Mouse (Mus musculus) CH12.LX (cell line): ENCODE measurements around the gene Dgkd.

ENCODE experiments used
- ETS1 ChIP-seq: conservative IDR thresholded peaks from 2 replicates; pipeline ENCODE4 v1.6.1; 2012; ENCODE audit warnings: low read depth, mild to moderate bottlenecking, inconsistent platforms, low read length, improper control_type of control experiment, moderate library complexity
- JUN ChIP-seq: IDR thresholded peaks from 2 replicates; pipeline ENCODE4 v1.6.1; 2011; ENCODE audit warnings: low read depth, mild to moderate bottlenecking, low read length, improper control_type of control experiment, moderate library complexity; ENCODE audit not compliant: insufficient read depth
- NRF1 ChIP-seq: IDR thresholded peaks from 2 replicates; pipeline ENCODE4 v1.6.1; 2014; ENCODE audit warnings: low read depth, mild to moderate bottlenecking, inconsistent platforms, low read length, improper control_type of control experiment, moderate library complexity
- POLR2A ChIP-seq: IDR thresholded peaks from 2 replicates; pipeline ENCODE4 v1.6.1; 2011; ENCODE audit warnings: low read depth, mild to moderate bottlenecking, improper control_type of control experiment, low read length
- RCOR1 ChIP-seq: conservative IDR thresholded peaks from 2 replicates; pipeline ENCODE4 v1.6.1; 2012; ENCODE audit warnings: low read depth, mild to moderate bottlenecking, inconsistent platforms, low read length, improper control_type of control experiment
- ZMIZ1 ChIP-seq: IDR thresholded peaks from 2 replicates; pipeline ENCODE4 v1.6.1; 2012; ENCODE audit warnings: low read depth, mild to moderate bottlenecking, inconsistent platforms, low read length, improper control_type of control experiment

DNA sequence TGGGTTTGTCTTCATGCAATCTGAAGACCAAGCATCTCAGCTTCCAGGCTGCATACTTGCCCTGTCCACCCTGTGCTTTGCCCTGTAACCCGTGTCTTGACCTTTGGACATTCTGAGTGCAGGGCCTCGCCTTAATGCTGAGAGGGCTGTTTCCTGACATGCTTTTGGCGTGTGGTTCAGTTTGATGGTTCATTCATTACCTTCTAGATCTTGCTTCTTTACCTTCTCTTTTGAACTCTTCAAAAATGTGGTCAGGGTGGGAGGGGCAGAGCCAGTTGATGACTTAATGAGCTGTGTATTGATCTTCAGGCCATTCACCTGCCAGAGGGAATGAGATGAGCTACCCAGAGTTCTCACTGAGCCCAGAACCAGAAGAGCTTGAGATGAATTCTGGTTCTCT, 55.6 kb downstream of the Dgkd start:
- no peak for TF ChIP-seq ZMIZ1
- no peak for TF ChIP-seq POLR2A
- TF ChIP-seq JUN = no peak
- no peak for TF ChIP-seq RCOR1
- TF ChIP-seq ETS1 = no peak
- no peak for TF ChIP-seq NRF1
